Mouse (Mus musculus) MEL (cell line): ENCODE results near the gene Prcc.

ENCODE experiments used
- BHLHE40 ChIP-seq: IDR thresholded peaks from 2 replicates; pipeline ENCODE4 v1.6.1; 2012; ENCODE audit warnings: low read depth, mild to moderate bottlenecking, inconsistent platforms, low read length, improper control_type of control experiment, borderline replicate concordance
- CTCF ChIP-seq, 3 experiments: IDR thresholded peaks in 2 of 3; conservative IDR thresholded peaks in 1 of 3; 2 replicates each; pipeline ENCODE4 v1.5.1; 2011 to 2012; ENCODE audit warnings: low read length in 3 of 3, low read depth in 2 of 3, mild to moderate bottlenecking in 2 of 3, improper control_type of control experiment in 1 of 3, inconsistent platforms in 1 of 3, mixed read lengths in 1 of 3, moderate library complexity in 1 of 3; ENCODE audit not compliant: control insufficient read depth in 1 of 3, insufficient read depth in 1 of 3, poor library complexity in 1 of 3, severe bottlenecking in 1 of 3
- KAT2A ChIP-seq: conservative IDR thresholded peaks from 2 replicates; pipeline ENCODE4 v1.6.1; 2012; ENCODE audit warnings: low read depth, low read length, improper control_type of control experiment, inconsistent platforms
- MAFK ChIP-seq: IDR thresholded peaks from 2 replicates; pipeline ENCODE4 v1.6.1; 2011; ENCODE audit warnings: low read depth, mild to moderate bottlenecking, low read length, improper control_type of control experiment, borderline replicate concordance
- MEF2A ChIP-seq: IDR thresholded peaks from 2 replicates; pipeline ENCODE4 v1.6.1; 2014; ENCODE audit warnings: low read depth, mild to moderate bottlenecking, inconsistent platforms, low read length, improper control_type of control experiment; ENCODE audit not compliant: poor library complexity, insufficient replicate concordance, severe bottlenecking; ENCODE audit errors: extremely low read depth
- MXI1 ChIP-seq: IDR thresholded peaks from 2 replicates; pipeline ENCODE4 v1.6.1; 2011; ENCODE audit warnings: mild to moderate bottlenecking, low read depth, low read length, improper control_type of control experiment
- POLR2A ChIP-seq, 2 experiments: IDR thresholded peaks; 2 replicates each; pipeline ENCODE4 v1.6.1; 2011 to 2012; ENCODE audit warnings: low read length in 2 of 2, mild to moderate bottlenecking in 2 of 2, control low read depth in 1 of 2, improper control_type of control experiment in 1 of 2, low read depth in 1 of 2, moderate library complexity in 1 of 2; ENCODE audit not compliant: control insufficient read depth in 1 of 2, insufficient read depth in 1 of 2, poor library complexity in 1 of 2
- SMC3 ChIP-seq: IDR thresholded peaks from 2 replicates; pipeline ENCODE4 v1.6.1; 2011; ENCODE audit warnings: low read depth, low read length, improper control_type of control experiment
- ZMIZ1 ChIP-seq: IDR thresholded peaks from 2 replicates; pipeline ENCODE4 v1.6.1; 2012; ENCODE audit warnings: low read depth, mild to moderate bottlenecking, inconsistent platforms, low read length, improper control_type of control experiment, moderate library complexity

DNA sequence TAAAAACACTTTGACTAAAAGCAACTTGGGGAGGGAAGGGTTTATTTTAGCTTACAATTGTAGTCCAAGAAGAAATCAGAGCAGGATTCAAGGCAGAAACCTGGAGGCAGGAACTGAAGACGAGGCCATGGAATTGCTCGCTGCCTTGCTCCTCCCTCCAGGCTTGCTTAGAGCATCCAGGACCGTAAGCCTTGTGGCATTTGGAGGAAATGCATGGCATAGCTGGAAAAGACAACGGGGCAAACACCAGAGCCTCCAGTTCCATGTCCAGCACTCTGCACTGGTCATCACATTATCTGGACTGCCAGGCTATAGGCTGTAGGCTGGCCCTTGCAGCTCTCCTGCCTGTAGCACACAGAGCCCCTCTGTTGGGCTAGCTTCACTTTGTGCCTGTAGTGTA is 49.1 kb upstream of the Prcc start:
- no peak for TF ChIP-seq POLR2A (IDR thresholded peaks at IDR 0.05; ENCODE audit: control insufficient read depth in 1 of 2, insufficient read depth in 1 of 2, low read depth in 1 of 2, low read length in 2 of 2, poor library complexity in 1 of 2)
- TF ChIP-seq CTCF (IDR thresholded peaks at IDR 0.05 in 2 of 3, conservative IDR thresholded peaks at IDR 0.05 in 1 of 3; ENCODE audit: control insufficient read depth in 1 of 3, insufficient read depth in 1 of 3, low read depth in 2 of 3, low read length in 3 of 3, poor library complexity in 1 of 3, severe bottlenecking in 1 of 3) = no peak
- no peak for TF ChIP-seq ZMIZ1
- TF ChIP-seq KAT2A = no peak
- no peak for TF ChIP-seq MEF2A
- no peak for TF ChIP-seq MXI1
- no peak for TF ChIP-seq BHLHE40
- TF ChIP-seq MAFK = no peak
- TF ChIP-seq SMC3 = no peak
